Mouse (Mus musculus): ENCODE measurements around the gene Ttc28. TPM values are rescaled to one million over a fixed set of nuclear protein-coding genes. Genes with fewer than 3 reads are reported as not detected.

Gene Ttc28
- total and polyA plus RNA-seq, 3 experiments, result 0.21 to 0.89 (median 0.28) TPM

- H3K4me3 ChIP-seq (replicated peaks in 1 of 3; ENCODE audit: low read depth in 2 of 3, low read length in 2 of 3, poor library complexity in 1 of 3), result no peak overlapping the region
- H3K4me2 ChIP-seq (ENCODE audit: insufficient read depth, low read depth, poor library complexity, severe bottlenecking), result no peak overlapping the region
- dilution Hi-C loops (cut with MboI; ENCODE audit: extremely low pct_ligation_motif_present, extremely low pct_unique_long_range_greater_than_20kb, low sequenced_read_pairs) (no loop called here), in situ Hi-C loops (cut with MboI; ENCODE audit: low pct_ligation_motif_present, low pct_unique_long_range_greater_than_20kb, low sequenced_read_pairs) (no loop called here)
- no peak overlapping the region for H3K9ac ChIP-seq (ENCODE audit: insufficient read depth, low read depth)
- H3K9me3 ChIP-seq (replicated peaks; ENCODE audit: low read length), result no peaks in the 10 kb centered on the region
- no peak overlapping the region for H3K27ac ChIP-seq (ENCODE audit: insufficient read depth, low read depth)
- no peak for TF ChIP-seq GABPA (IDR thresholded peaks at IDR 0.05; ENCODE audit: insufficient replicate concordance, low read depth, low read length)
- no peak for TF ChIP-seq USF2 (conservative IDR thresholded peaks at IDR 0.05; ENCODE audit: low read depth, low read length)
- TF ChIP-seq ZNF384 (IDR thresholded peaks at IDR 0.05; ENCODE audit: low read depth, low read length), result no peak
- no peak for TF ChIP-seq POLR2A (IDR thresholded peaks at IDR 0.05; ENCODE audit: low read depth, low read length)
- no peak for TF ChIP-seq ZC3H11A (IDR thresholded peaks at IDR 0.05; ENCODE audit: low read depth, low read length)
- TF ChIP-seq E2F4 (IDR thresholded peaks at IDR 0.05; ENCODE audit: insufficient replicate concordance, low read depth, low read length), result no peak
- no peak for TF ChIP-seq ETS1 (conservative IDR thresholded peaks at IDR 0.05; ENCODE audit: low read depth, low read length)
- no peak for TF ChIP-seq MXI1 (IDR thresholded peaks at IDR 0.05; ENCODE audit: low read depth, low read length)
- TF ChIP-seq RAD21 (IDR thresholded peaks at IDR 0.05; ENCODE audit: low read depth, low read length), result no peak
- TF ChIP-seq ZMIZ1 (IDR thresholded peaks at IDR 0.05; ENCODE audit: low read depth, low read length), result no peak
- TF ChIP-seq JUND (conservative IDR thresholded peaks at IDR 0.05; ENCODE audit: low read depth, low read length), result no peak
- TF ChIP-seq TBP (conservative IDR thresholded peaks at IDR 0.05; ENCODE audit: low read depth, low read length), result no peak
- no peak for TF ChIP-seq UBTF (IDR thresholded peaks at IDR 0.05; ENCODE audit: low read depth, low read length)
- TF ChIP-seq JUN (IDR thresholded peaks at IDR 0.05; ENCODE audit: insufficient read depth, low read depth, low read length), result no peak
- TF ChIP-seq BHLHE40 (IDR thresholded peaks at IDR 0.05; ENCODE audit: low read depth, low read length), result no peak
- no peak for TF ChIP-seq PAX5 (IDR thresholded peaks at IDR 0.05; ENCODE audit: low read length)
- TF ChIP-seq CTCF (conservative IDR thresholded peaks at IDR 0.05 in 1 of 2, IDR thresholded peaks at IDR 0.05 in 1 of 2; ENCODE audit: low read depth in 2 of 2, low read length in 2 of 2), result no peak
- DNase-seq (ENCODE audit: extremely low read depth), result no peak
- H3K79me2 ChIP-seq (replicated peaks; ENCODE audit: control insufficient read depth, extremely low read depth, insufficient read depth, poor library complexity, severe bottlenecking), result no peaks in the 10 kb centered on the region
- H3K36me3 ChIP-seq (replicated peaks in 1 of 2; ENCODE audit: control insufficient read depth in 1 of 2, insufficient read depth in 1 of 2, low read length in 1 of 2), result no peaks in the 10 kb centered on the region
- H3K27me3 ChIP-seq (replicated peaks), result no peaks in the 10 kb centered on the region
- H3K4me1 ChIP-seq (ENCODE audit: control insufficient read depth in 1 of 2, insufficient read depth in 2 of 2), result peaks cover 0 to 20% of the 10 kb centered on the region in 2 experiments; a peak in 3 of 4 replicates
These were observed 166.8 kb downstream of the Ttc28 start for GRCm38 (mm10) chr5:111046359-111046758.

DNA sequence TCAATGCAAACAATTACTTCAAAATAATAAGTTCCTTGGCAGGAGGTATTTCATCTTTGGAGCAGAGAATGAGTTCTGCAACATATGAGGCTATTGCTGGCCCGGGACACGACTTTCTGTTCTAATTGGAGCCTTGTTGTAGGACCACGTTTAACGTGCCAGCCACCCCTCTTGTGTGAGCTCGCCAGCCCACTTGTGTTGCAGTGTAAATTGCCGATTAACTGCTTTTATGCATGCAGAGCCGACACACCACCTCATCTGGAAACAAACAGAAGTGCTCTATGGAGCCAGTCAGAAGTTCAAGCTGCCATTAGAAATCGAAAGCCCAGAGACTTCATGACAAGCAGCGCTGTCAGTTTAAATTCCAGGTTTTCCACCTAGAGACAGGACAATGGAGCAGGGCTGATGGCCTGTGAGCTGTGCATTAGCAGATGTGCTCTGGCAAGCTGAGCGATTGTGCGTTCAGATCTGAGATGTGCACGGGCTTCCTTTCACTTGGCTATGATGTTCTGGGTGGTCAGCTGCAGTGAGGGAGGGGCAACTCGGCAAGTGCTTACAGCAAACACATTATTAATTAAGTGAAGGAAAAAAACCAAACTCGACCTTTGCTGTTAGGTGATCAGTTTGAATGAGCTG is 167.4 kb downstream of the Ttc28 start:
- H3K9ac ChIP-seq (ENCODE audit: insufficient read depth, low read depth), result no peak overlapping the region
- in situ Hi-C loops (cut with MboI; ENCODE audit: low pct_ligation_motif_present, low pct_unique_long_range_greater_than_20kb, low sequenced_read_pairs) (no loop called here), dilution Hi-C loops (cut with MboI; ENCODE audit: extremely low pct_ligation_motif_present, extremely low pct_unique_long_range_greater_than_20kb, low sequenced_read_pairs) (no loop called here)
- no peak overlapping the region for H3K27ac ChIP-seq (ENCODE audit: insufficient read depth, low read depth)
- no peaks in the 10 kb centered on the region for H3K36me3 ChIP-seq (replicated peaks in 1 of 2; ENCODE audit: control insufficient read depth in 1 of 2, insufficient read depth in 1 of 2, low read length in 1 of 2)
- no peak overlapping the region for H3K4me3 ChIP-seq (replicated peaks in 1 of 3; ENCODE audit: low read depth in 2 of 3, low read length in 2 of 3, poor library complexity in 1 of 3)
- peaks cover 0 to 21% of the 10 kb centered on the region in 2 experiments; a peak in 3 of 4 replicates for H3K4me1 ChIP-seq (ENCODE audit: control insufficient read depth in 1 of 2, insufficient read depth in 2 of 2)
- H3K27me3 ChIP-seq (replicated peaks), result no peaks in the 10 kb centered on the region
- DNase-seq (ENCODE audit: extremely low read depth), result no peak
- H3K79me2 ChIP-seq (replicated peaks; ENCODE audit: control insufficient read depth, extremely low read depth, insufficient read depth, poor library complexity, severe bottlenecking), result no peaks in the 10 kb centered on the region
- H3K9me3 ChIP-seq (replicated peaks; ENCODE audit: low read length), result no peaks in the 10 kb centered on the region
- TF ChIP-seq JUND (conservative IDR thresholded peaks at IDR 0.05; ENCODE audit: low read depth, low read length), result no peak
- TF ChIP-seq ZNF384 (IDR thresholded peaks at IDR 0.05; ENCODE audit: low read depth, low read length), result no peak
- TF ChIP-seq ZMIZ1 (IDR thresholded peaks at IDR 0.05; ENCODE audit: low read depth, low read length), result no peak
- no peak for TF ChIP-seq ELF1 (IDR thresholded peaks at IDR 0.05; ENCODE audit: low read depth, low read length)
- TF ChIP-seq MYC (IDR thresholded peaks at IDR 0.05; ENCODE audit: low read depth, low read length), result no peak
- TF ChIP-seq PAX5 (IDR thresholded peaks at IDR 0.05; ENCODE audit: low read length), result no peak
- TF ChIP-seq ZC3H11A (IDR thresholded peaks at IDR 0.05; ENCODE audit: low read depth, low read length), result no peak
- TF ChIP-seq NELFE (IDR thresholded peaks at IDR 0.05; ENCODE audit: low read depth, low read length), result no peak
- no peak overlapping the region for H3K4me2 ChIP-seq (ENCODE audit: insufficient read depth, low read depth, poor library complexity, severe bottlenecking)

Data from CH12.LX (cell line).